Mouse (Mus musculus) neural tube, embryonic 13.5 days (tissue): ENCODE measurements at regions not wholly inside any gene's neighbourhood (a gene's known extent, or its start where the extent isn't known, plus 50 kb on each side); places are given as distances from the start of the nearest gene placed in this dataset.
A peak's percentile ranks its signal among the peaks of the same experiment; 100 is the strongest.

ENCODE experiments used
- ATAC-seq: fragments of 200-750 bp; cut with Nextera tagmentation; 2 replicates; pipeline ENCODE4 v1.8.0; 2017; ENCODE audit warnings: low read depth, mild to moderate bottlenecking, moderate TSS enrichment, moderate library complexity
- H3K27ac ChIP-seq: fragments of 300-500 bp; sonication (generic); replicated peaks from 2 replicates; pipeline ENCODE4 v1.5.1; 2015; ENCODE audit warnings: moderate library complexity, mild to moderate bottlenecking, inconsistent platforms
- H3K27me3 ChIP-seq: fragments of 300-500 bp; sonication (generic); 2 replicates; pipeline ENCODE4 v1.6.1; 2015; ENCODE audit warnings: mild to moderate bottlenecking, inconsistent platforms
- H3K36me3 ChIP-seq: fragments of 300-500 bp; sonication (generic); 2 replicates; pipeline ENCODE4 v1.6.1; 2015; ENCODE audit warnings: mild to moderate bottlenecking, inconsistent platforms
- H3K4me1 ChIP-seq: fragments of 300-500 bp; sonication (generic); replicated peaks from 2 replicates; pipeline ENCODE4 v1.6.1; 2015; ENCODE audit warnings: inconsistent platforms
- H3K4me2 ChIP-seq: fragments of 300-500 bp; sonication (generic); 2 replicates; pipeline ENCODE4 v1.6.1; 2015; ENCODE audit warnings: inconsistent platforms, mild to moderate bottlenecking, moderate library complexity
- H3K4me3 ChIP-seq: fragments of 300-500 bp; sonication (generic); 2 replicates; pipeline ENCODE4 v1.5.1; 2015; ENCODE audit warnings: mild to moderate bottlenecking, inconsistent platforms
- H3K9ac ChIP-seq: fragments of 300-500 bp; sonication (generic); 2 replicates; pipeline ENCODE4 v1.6.1; 2015; ENCODE audit warnings: moderate library complexity, mild to moderate bottlenecking, inconsistent platforms
- H3K9me3 ChIP-seq: fragments of 300-500 bp; sonication (generic); 2 replicates; pipeline ENCODE4 v1.6.1; 2016; ENCODE audit warnings: inconsistent platforms
- WGBS: fragments of 180-500 bp; shearing (Covaris S2); methylation state at CpG from one replicate; pipeline ENCODE4 v1.1.7; 2015; 5-methylcytosine and 5-hydroxymethylcytosine counted together

DNA sequence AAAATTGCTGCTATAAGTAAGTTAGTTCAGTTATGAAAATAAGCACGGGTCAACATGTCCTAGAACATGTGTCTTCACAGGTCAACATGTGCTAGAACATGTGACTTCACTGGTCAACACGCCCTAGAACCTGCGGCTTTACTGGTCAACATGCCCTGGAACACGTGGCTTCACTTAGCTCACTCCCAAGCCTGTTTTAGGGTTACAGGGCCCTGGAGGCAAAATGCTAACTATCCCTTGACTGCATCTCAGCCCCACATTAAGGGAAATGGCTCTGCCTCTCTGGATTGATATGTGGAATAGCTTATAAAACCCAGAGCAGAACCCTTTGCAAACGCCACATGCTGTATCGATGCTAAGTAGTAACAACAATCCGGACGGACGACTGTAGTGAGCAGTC, 67.8 kb downstream of the Nkx6-1 start:
- no peak for ATAC-seq
- H3K27ac ChIP-seq: no peak overlapping the region
- no peaks in the 10 kb centered on the region for H3K36me3 ChIP-seq
- peaks cover under 1% of the 10 kb centered on the region; the same call in 1 of the 2 replicates for H3K4me1 ChIP-seq
- WGBS: 88% methylated on average over 9 of the region's 9 CpGs
- no peaks in the 10 kb centered on the region for H3K9me3 ChIP-seq
- H3K4me2 ChIP-seq: no peak overlapping the region
- no peak overlapping the region for H3K9ac ChIP-seq
- H3K4me3 ChIP-seq: no peak overlapping the region
- peaks cover 78% of the 10 kb centered on the region for H3K27me3 ChIP-seq

DNA sequence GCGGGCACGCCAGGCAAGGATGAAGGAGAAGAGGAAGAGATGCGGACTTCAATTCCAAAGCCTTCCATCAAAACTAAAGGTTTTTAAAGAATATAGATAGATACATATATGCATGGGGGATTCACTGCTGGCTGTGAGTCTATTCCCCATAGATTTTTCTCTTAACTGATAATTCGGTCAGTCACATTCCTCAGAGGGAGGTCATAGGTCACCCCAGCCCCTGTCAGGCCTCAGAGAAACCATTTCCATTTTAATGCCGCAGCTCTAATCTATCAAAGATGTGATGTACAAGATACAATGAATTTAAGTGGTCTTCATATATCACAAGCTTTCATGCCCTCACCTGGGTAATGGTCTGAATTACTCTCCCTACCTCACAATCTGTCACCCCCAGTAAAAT, 73.6 kb downstream of the Nkx6-1 start:
- Histone ChIP-seq H3K9me3 (no peaks in the 10 kb centered on the region), H3K36me3 (no peaks in the 10 kb centered on the region), H3K9ac (no peak overlapping the region), H3K27ac (no peak overlapping the region), H3K4me3 (no peak overlapping the region), H3K4me1 (peaks cover 28% of the 10 kb centered on the region), H3K27me3 (peaks cover 74% of the 10 kb centered on the region), H3K4me2 (no peak overlapping the region)
- ATAC-seq: no peak
- WGBS: 54% methylated on average over 5 of the region's 5 CpGs

DNA sequence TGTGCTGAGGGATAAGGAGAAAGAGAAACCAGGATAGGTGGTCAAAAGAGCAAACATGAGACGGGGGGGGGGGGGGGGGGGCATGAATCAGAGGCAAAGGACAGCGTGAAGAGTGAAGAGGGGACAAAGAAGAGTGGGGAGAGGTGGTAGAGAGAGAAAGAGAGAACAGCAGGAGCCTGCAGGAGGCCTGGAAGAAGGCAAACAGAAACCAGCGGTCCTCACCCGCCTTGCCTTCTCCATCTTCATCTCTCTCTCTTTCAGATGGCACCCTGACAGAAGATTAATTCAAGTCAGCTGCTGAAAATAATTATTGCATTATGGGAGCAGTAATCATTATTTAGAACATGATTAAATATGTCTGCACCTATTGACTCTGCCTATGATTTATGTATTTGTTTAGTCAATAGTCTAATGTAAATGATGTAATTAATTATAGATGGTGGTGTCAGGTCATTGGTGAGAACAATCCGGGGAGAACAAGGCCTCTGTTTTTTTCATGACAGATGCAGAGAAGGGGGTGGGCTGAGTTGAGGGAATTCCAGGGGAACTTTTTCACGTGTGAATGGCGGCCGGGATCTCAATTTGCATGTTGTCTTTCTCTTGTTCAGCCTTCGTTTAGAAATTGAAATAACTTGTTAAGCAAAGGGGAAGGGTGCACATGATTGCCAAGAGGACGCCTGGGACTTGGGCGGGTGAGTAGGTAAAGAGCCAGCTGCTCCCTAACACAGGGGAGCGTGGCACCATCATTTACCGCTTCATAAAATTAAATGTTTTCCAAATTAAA, 74.3 kb downstream of the Nkx6-1 start:
- Histone ChIP-seq H3K27me3 (peaks cover 74% of the 10 kb centered on the region), H3K9ac (no peak overlapping the region), H3K4me2 (no peak overlapping the region), H3K9me3 (no peaks in the 10 kb centered on the region), H3K36me3 (no peaks in the 10 kb centered on the region), H3K4me1 (peaks cover 28% of the 10 kb centered on the region), H3K4me3 (no peak overlapping the region), H3K27ac (no peak overlapping the region)
- peak; percentile 84 for ATAC-seq
- WGBS: 13% methylated on average over 11 of the region's 13 CpGs

DNA sequence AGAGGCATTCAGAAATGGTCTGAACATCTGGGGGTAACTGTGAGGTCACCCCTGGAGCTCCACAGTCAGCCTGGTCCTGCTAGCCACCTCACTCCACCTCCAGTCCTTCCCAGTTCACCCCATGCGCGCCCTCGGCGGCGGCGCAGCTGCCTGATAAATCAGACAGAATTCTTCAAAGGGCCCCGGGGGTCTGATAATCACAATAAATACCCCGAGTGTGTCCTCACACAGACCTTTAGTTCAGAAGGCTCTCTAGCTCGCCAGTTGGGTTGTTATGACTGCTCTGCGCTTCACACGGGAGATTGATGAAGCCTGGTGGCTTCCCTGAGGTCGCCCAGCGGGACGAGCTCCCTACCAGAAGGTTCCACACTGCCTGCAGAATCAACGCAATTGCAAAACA, 91.8 kb downstream of the Nkx6-1 start:
- no peak overlapping the region for H3K27ac ChIP-seq
- H3K9ac ChIP-seq: no peak overlapping the region
- ATAC-seq: no peak
- no peak overlapping the region for H3K4me2 ChIP-seq
- H3K27me3 ChIP-seq: peaks cover 87% of the 10 kb centered on the region
- H3K36me3 ChIP-seq: no peaks in the 10 kb centered on the region
- H3K9me3 ChIP-seq: no peaks in the 10 kb centered on the region
- WGBS: 40% methylated on average over 15 of the region's 15 CpGs
- no peak overlapping the region for H3K4me3 ChIP-seq
- peaks cover 5% of the 10 kb centered on the region; the same call in 1 of the 2 replicates for H3K4me1 ChIP-seq

DNA sequence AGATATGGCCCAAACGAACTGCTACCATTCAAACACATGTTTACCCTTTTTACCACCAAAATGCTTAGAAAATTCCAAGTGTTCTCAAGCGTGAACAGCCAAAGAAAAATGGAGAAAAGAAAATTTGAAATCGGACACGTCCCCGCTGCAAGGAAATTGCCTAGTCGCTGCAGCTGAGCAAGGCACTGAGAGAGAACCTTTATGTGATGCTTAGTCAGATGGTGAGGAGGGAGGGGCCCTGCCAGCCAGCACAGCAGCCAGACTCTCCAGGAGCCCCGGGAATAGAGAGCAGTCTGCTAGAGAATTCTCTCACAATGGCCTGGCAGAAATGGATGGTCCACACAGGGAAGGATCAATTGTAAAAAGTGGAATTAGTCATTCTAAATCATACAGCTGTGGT, 99.0 kb downstream of the Nkx6-1 start:
- Histone ChIP-seq H3K27me3 (peaks cover 77% of the 10 kb centered on the region), H3K27ac (no peak overlapping the region), H3K9ac (no peak overlapping the region), H3K4me2 (no peak overlapping the region), H3K36me3 (no peaks in the 10 kb centered on the region), H3K4me3 (no peak overlapping the region), H3K4me1 (no peaks in the 10 kb centered on the region; the same call in 1 of the 2 replicates), H3K9me3 (no peaks in the 10 kb centered on the region)
- WGBS: 34% methylated on average over 7 of the region's 7 CpGs
- peak; percentile 56; the same call in 1 of the 2 replicates for ATAC-seq

DNA sequence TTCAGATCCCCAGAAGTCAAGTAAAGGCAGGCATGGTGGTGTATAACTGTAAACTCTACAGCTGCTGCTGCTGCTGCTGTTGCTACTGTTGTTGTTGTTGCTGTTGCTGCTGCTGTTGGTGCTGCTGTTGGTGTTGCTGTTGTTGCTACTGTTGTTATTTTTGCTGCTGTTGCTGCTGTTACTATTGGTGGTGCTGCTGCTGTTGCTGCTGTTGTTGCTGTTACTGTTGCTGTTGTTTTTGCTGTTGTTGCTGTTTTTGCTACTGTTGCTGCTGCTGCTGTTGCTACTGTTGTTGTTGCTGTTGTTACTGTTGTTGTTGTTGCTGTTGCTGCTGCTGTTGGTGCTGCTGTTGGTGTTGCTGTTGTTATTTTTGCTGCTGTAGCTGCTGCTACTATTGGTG, 104.4 kb downstream of the Nkx6-1 start:
- Histone ChIP-seq H3K9me3 (no peaks in the 10 kb centered on the region), H3K4me2 (no peak overlapping the region), H3K9ac (no peak overlapping the region), H3K36me3 (no peaks in the 10 kb centered on the region), H3K4me1 (no peaks in the 10 kb centered on the region), H3K27me3 (peaks cover 68% of the 10 kb centered on the region), H3K27ac (no peak overlapping the region), H3K4me3 (no peak overlapping the region)
- ATAC-seq: no peak

DNA sequence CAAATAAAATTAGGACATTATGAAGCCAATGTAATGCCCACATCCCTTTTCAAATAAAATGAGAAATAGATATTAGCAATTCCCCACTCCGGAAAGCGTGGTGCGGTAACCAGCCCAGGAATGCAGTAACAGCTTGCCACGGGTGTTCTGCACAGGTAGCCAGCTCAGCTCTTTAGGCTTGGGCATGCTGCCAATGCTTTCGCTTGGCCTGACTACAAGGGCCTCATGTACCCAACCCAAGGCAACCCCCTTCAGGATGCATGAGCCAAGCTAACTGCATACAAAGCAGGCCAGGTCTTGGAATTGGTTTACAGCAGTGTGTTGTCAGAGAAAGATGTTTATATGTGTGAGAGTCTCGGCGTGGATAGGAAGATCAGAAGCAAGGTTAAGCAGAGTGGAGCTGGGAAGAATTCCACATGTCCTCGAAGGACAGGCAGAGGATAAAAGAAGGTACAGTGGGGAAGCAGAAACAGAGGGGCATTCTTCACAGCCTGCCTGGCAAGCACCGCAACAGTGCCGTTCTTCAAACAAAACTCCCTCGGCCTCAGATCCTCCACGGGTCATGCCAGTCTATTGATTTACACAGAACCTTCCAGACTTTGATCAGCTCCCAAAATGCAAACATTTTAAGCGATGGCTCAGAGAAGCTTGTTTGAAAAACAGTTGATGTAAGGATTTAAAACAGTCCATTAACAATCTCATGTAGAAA, 106.4 kb downstream of the Nkx6-1 start:
- peaks cover 64% of the 10 kb centered on the region for H3K27me3 ChIP-seq
- no peaks in the 10 kb centered on the region for H3K36me3 ChIP-seq
- H3K9ac ChIP-seq: no peak overlapping the region
- 59% methylated on average over 13 of the region's 13 CpGs for WGBS
- H3K4me3 ChIP-seq: no peak overlapping the region
- ATAC-seq: no peak
- H3K4me2 ChIP-seq: no peak overlapping the region
- H3K9me3 ChIP-seq: no peaks in the 10 kb centered on the region
- H3K27ac ChIP-seq: no peak overlapping the region
- H3K4me1 ChIP-seq: no peaks in the 10 kb centered on the region

DNA sequence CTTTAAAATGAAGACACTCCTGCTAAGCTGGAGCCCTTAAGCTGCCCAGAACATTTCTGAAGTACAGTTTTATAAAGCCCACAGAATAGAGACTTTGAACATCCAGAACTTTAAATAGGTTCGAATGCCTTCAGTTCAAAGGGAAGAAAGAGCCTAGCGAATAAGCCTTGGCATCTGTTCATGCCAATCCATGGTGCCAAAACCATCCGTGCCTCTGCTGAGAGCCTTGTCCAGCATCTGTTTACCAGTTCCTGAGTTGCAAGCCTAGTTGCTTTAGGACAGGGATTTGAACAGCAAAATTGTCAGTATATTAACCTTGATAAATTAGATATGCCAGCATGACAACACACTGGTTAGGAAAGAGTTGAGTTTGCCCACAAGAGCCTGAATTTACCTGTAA, 107.6 kb downstream of the Nkx6-1 start:
- 88% methylated on average over 3 of the region's 3 CpGs for WGBS
- no peaks in the 10 kb centered on the region for H3K9me3 ChIP-seq
- H3K9ac ChIP-seq: no peak overlapping the region
- peaks cover 67% of the 10 kb centered on the region for H3K27me3 ChIP-seq
- no peaks in the 10 kb centered on the region for H3K4me1 ChIP-seq
- no peak overlapping the region for H3K4me2 ChIP-seq
- H3K27ac ChIP-seq: no peak overlapping the region
- H3K4me3 ChIP-seq: no peak overlapping the region
- ATAC-seq: no peak
- no peaks in the 10 kb centered on the region for H3K36me3 ChIP-seq

DNA sequence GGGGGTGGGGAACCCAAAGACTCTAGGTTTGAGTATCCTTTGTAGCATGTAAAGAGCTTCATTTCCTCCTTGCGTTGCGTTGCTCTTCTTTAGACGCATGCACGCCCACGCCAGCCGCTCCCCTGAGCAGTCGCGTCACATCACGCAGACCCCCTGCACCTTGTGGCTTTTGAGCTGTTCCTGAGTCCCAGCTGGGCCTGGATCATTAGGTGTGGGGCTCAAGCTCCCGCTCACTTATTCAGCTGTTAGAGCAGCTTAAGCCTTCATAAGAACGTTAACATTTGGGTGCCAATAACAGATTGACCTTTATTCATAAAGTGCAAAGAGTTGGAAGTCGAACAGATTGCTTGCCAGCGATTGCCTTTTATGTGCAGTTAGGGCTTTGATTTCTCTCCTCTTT, 121.5 kb downstream of the Nkx6-1 start:
- Histone ChIP-seq H3K4me2 (no peak overlapping the region), H3K4me3 (no peak overlapping the region), H3K9ac (no peak overlapping the region), H3K27ac (no peak overlapping the region), H3K27me3 (peaks cover 94% of the 10 kb centered on the region), H3K4me1 (peaks cover 9% of the 10 kb centered on the region), H3K9me3 (no peaks in the 10 kb centered on the region), H3K36me3 (no peaks in the 10 kb centered on the region)
- ATAC-seq: no peak
- 20% methylated on average over 13 of the region's 13 CpGs for WGBS

DNA sequence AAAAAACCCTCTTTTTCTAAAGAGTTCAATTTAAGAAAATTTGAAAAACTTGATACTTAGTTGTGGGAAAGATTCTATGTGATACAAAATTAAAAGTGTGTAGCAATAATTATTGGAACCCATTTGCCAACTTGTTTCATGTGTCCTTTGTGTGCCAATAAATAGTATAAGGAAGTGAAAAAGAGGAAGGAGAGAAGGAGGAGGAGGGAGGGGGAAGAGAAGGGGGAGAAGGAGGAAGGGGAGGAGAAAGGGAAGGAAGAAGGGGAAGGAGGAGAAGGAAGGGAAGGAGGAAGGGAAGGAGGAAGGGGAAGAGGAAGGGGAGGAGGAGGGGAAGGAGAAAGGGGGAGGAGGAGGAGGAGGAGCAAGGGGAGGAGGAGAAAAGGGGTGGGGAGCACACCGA, 125.0 kb downstream of the Nkx6-1 start:
- H3K4me3 ChIP-seq: no peak overlapping the region
- H3K4me2 ChIP-seq: no peak overlapping the region
- H3K9ac ChIP-seq: no peak overlapping the region
- no peak overlapping the region for H3K27ac ChIP-seq
- 44% methylated on average over 1 of the region's 1 CpGs for WGBS
- H3K9me3 ChIP-seq: no peaks in the 10 kb centered on the region
- H3K27me3 ChIP-seq: peaks cover 95% of the 10 kb centered on the region
- H3K36me3 ChIP-seq: no peaks in the 10 kb centered on the region
- ATAC-seq: no peak
- peaks cover 19% of the 10 kb centered on the region for H3K4me1 ChIP-seq

DNA sequence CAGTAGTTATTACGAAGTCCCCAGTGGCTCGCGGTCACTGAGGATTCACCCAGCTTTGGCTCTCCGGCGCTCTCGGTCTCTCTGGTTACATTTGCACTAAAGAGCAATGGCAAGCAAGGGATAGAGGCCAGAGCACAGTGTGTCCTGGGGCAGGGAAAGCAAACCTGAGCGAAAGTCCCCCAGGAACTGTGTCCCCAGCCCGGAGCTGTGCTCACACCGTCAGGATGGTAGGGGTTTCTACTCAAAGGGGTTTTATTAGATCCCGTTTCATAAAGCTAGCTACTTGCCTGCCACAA, 125.6 kb downstream of the Nkx6-1 start:
- no peak for ATAC-seq
- Histone ChIP-seq H3K9ac (no peak overlapping the region), H3K4me1 (peaks cover 19% of the 10 kb centered on the region), H3K27ac (no peak overlapping the region), H3K4me2 (peak overlapping the region; percentile 24), H3K9me3 (no peaks in the 10 kb centered on the region), H3K27me3 (peaks cover 95% of the 10 kb centered on the region), H3K36me3 (no peaks in the 10 kb centered on the region), H3K4me3 (no peak overlapping the region)
- 8% methylated on average over 10 of the region's 10 CpGs for WGBS

DNA sequence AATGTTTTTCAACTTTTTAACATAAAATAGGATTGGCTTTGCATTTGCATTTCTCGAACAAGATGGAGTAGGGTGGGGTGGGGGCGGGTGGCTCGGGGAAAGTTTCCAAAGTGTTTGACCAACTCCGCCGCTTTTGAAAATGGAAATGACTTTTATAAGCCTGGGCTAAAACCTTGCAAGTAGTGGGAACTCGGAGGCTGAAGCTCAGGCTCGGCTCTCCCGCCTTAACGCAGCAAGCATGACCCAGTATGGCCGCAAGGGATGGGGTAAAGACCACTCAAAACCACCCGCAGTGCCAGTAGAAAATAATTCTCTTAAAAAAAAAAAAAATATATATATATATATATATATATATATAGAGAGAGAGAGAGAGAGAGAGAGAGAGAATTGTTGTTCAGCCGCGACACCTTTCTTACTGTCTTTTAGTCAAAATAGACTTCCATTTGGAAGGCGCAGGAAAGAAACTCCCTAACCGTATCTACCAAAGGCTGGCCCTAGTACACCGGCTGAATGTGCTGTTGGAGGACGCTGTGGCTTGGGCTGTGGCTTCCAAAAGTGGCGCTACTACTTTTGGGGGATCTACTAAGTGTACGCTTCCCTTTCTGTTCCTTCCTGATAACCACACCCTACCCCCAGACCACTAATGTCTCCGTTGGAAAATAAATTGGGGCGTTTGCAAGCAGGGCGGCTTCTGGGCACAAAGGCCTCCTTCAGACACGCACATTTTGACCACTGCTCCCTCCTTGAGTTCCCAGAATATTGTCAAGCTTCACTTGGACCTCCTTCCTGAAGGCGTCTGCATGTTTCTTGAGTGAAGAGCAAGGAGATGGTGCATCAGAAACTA, 126.2 kb downstream of the Nkx6-1 start:
- Histone ChIP-seq H3K27ac (no peak overlapping the region), H3K9ac (no peak overlapping the region), H3K27me3 (peaks cover 95% of the 10 kb centered on the region), H3K4me3 (0 out of 2 replicates have a peak overlapping the region, but pooled peaks have one; percentile 3), H3K4me2 (peak overlapping the region; percentile 30), H3K36me3 (no peaks in the 10 kb centered on the region), H3K4me1 (peaks cover 19% of the 10 kb centered on the region), H3K9me3 (no peaks in the 10 kb centered on the region)
- no peak for ATAC-seq
- WGBS: 3% methylated on average over 24 of the region's 24 CpGs
